Mouse (Mus musculus) thymus, postnatal 36 days (tissue): ENCODE measurements around the gene Cog7.

ENCODE experiments used
- DNase-seq, 2 experiments: peaks; one replicate each; pipeline ENCODE4 v3.0.0; 2022; ENCODE audit warnings: mixed read lengths in 2 of 2

The Cog7 gene

GRCm38 (mm10) chr7:121880246-121880645 is 101.3 kb downstream of the Cog7 start:
- no peak for DNase-seq

GRCm38 (mm10) chr7:121874784-121875183 is 106.7 kb downstream of the Cog7 start:
- no peak for DNase-seq

- DNase-seq, result no peak
These were observed 107.5 kb downstream of the Cog7 start for GRCm38 (mm10) chr7:121873998-121874397.

- DNase-seq, result no peak
These were observed 109.9 kb downstream of the Cog7 start for GRCm38 (mm10) chr7:121871631-121872030.

- no peak for DNase-seq
These were observed 116.5 kb downstream of the Cog7 start, which contains the start of gene Scnn1b for GRCm38 (mm10) chr7:121864858-121865585. Scnn1b (plus strand) TSS chr7:121865038.

- DNase-seq, result no peak
These were observed 122.6 kb downstream of the Cog7 start for GRCm38 (mm10) chr7:121858939-121859338.

GRCm38 (mm10) chr7:121857177-121857884 is 124.2 kb downstream of the Cog7 start:
- DNase-seq, result no peak

- no peak for DNase-seq
These were observed 132.9 kb downstream of the Cog7 start for GRCm38 (mm10) chr7:121848537-121849168.

GRCm38 (mm10) chr7:121845964-121846363 is 135.5 kb downstream of the Cog7 start:
- no peak for DNase-seq

- no peak for DNase-seq
These were observed 139.3 kb downstream of the Cog7 start for GRCm38 (mm10) chr7:121842234-121842633.

GRCm38 (mm10) chr7:121840810-121841209 is 140.7 kb downstream of the Cog7 start:
- DNase-seq, result no peak

GRCm38 (mm10) chr7:121836827-121837226 is 144.7 kb downstream of the Cog7 start:
- DNase-seq, result no peak

GRCm38 (mm10) chr7:121835392-121835791 is 146.1 kb downstream of the Cog7 start:
- no peak for DNase-seq
